Mouse (Mus musculus): Measurements from ENCODE around the gene Dapk2. TPM values are rescaled to one million over a fixed set of nuclear protein-coding genes. Genes with fewer than 3 reads are reported as not detected.

The Dapk2 gene
- polyA plus RNA-seq, 1 experiment: 32.8 TPM

- TF ChIP-seq POLR2A (IDR thresholded peaks at IDR 0.05; ENCODE audit: borderline replicate concordance, extremely low read depth, low read depth, low read length) (no peak), CTCF (IDR thresholded peaks at IDR 0.05; ENCODE audit: insufficient read depth, low read length) (no peak)
- peak overlapping the region; percentile 79 for H3K4me3 ChIP-seq (replicated peaks; ENCODE audit: extremely low read depth, low read depth, low read length)
- WGBS: 28% methylated on average over 25 of the region's 25 CpGs
- DNase-seq: peak; percentile 41
- H3K4me1 ChIP-seq (ENCODE audit: control insufficient read depth, insufficient read depth, low read length): no peaks in the 10 kb centered on the region; the same call in 1 of the 2 replicates
Observed at GRCm38 (mm10) chr9:66305121-66306112, 147.4 kb downstream of the Dapk2 start.

- no peak overlapping the region for H3K4me3 ChIP-seq (replicated peaks; ENCODE audit: extremely low read depth, low read depth, low read length)
- WGBS: 69% methylated on average over 3 of the region's 3 CpGs
- no peak for DNase-seq
- TF ChIP-seq CTCF (IDR thresholded peaks at IDR 0.05; ENCODE audit: insufficient read depth, low read length): no peak
- no peak for TF ChIP-seq POLR2A (IDR thresholded peaks at IDR 0.05; ENCODE audit: borderline replicate concordance, extremely low read depth, low read depth, low read length)
- H3K4me1 ChIP-seq (ENCODE audit: control insufficient read depth, insufficient read depth, low read length): no peaks in the 10 kb centered on the region; the same call in 1 of the 2 replicates
Observed at GRCm38 (mm10) chr9:66306414-66306813, 148.4 kb downstream of the Dapk2 start.

- Histone ChIP-seq H3K4me3 (replicated peaks; ENCODE audit: extremely low read depth, low read depth, low read length) (no peak overlapping the region), H3K4me1 (ENCODE audit: control insufficient read depth, insufficient read depth, low read length) (no peaks in the 10 kb centered on the region; the same call in 1 of the 2 replicates)
- DNase-seq: no peak
- WGBS: 29% methylated on average over 2 of the region's 2 CpGs
- no peak for TF ChIP-seq CTCF (IDR thresholded peaks at IDR 0.05; ENCODE audit: insufficient read depth, low read length)
- TF ChIP-seq POLR2A (IDR thresholded peaks at IDR 0.05; ENCODE audit: borderline replicate concordance, extremely low read depth, low read depth, low read length): no peak
Observed at GRCm38 (mm10) chr9:66307341-66307740, 149.3 kb downstream of the Dapk2 start.

- TF ChIP-seq POLR2A (IDR thresholded peaks at IDR 0.05; ENCODE audit: borderline replicate concordance, extremely low read depth, low read depth, low read length) (no peak), CTCF (IDR thresholded peaks at IDR 0.05; ENCODE audit: insufficient read depth, low read length) (no peak)
- DNase-seq: no peak
- WGBS: 63% methylated on average over 4 of the region's 4 CpGs
- Histone ChIP-seq H3K4me3 (replicated peaks; ENCODE audit: extremely low read depth, low read depth, low read length) (no peak overlapping the region), H3K4me1 (ENCODE audit: control insufficient read depth, insufficient read depth, low read length) (no peaks in the 10 kb centered on the region; the same call in 1 of the 2 replicates)
Observed at GRCm38 (mm10) chr9:66308741-66309140, 150.7 kb downstream of the Dapk2 start.

- Histone ChIP-seq H3K4me3 (replicated peaks; ENCODE audit: extremely low read depth, low read depth, low read length) (no peak overlapping the region), H3K4me1 (ENCODE audit: control insufficient read depth, insufficient read depth, low read length) (no peaks in the 10 kb centered on the region; the same call in 1 of the 2 replicates)
- no peak for TF ChIP-seq POLR2A (IDR thresholded peaks at IDR 0.05; ENCODE audit: borderline replicate concordance, extremely low read depth, low read depth, low read length)
- TF ChIP-seq CTCF (IDR thresholded peaks at IDR 0.05; ENCODE audit: insufficient read depth, low read length): no peak
- no peak for DNase-seq
- WGBS: 39% methylated on average over 3 of the region's 3 CpGs
Observed at GRCm38 (mm10) chr9:66311458-66311857, 153.4 kb downstream of the Dapk2 start.

- no peaks in the 10 kb centered on the region for H3K4me1 ChIP-seq (ENCODE audit: control insufficient read depth, insufficient read depth, low read length)
- TF ChIP-seq CTCF (IDR thresholded peaks at IDR 0.05; ENCODE audit: insufficient read depth, low read length) (no peak), POLR2A (IDR thresholded peaks at IDR 0.05; ENCODE audit: borderline replicate concordance, extremely low read depth, low read depth, low read length) (no peak)
- DNase-seq: no peak
- no peak overlapping the region for H3K4me3 ChIP-seq (replicated peaks; ENCODE audit: extremely low read depth, low read depth, low read length)
- 72% methylated on average over 2 of the region's 2 CpGs for WGBS
Observed at GRCm38 (mm10) chr9:66316603-66317002, 158.6 kb downstream of the Dapk2 start.

Other genes with a start within 250 kb of the Dapk2 start
- 6.7 and 8.4 TPM in 2 replicates for gene Trip4, start 249.4 kb upstream of the Dapk2 start, polyA plus RNA-seq (2012; rRNA removed)
- gene Csnk1g1, start 249.3 kb upstream of the Dapk2 start, polyA plus RNA-seq (2012; rRNA removed): 4.4 and 5.8 TPM in 2 replicates
- 162 and 176 TPM in 2 replicates for gene Ppib, start 98.0 kb upstream of the Dapk2 start, polyA plus RNA-seq (2012; rRNA removed)
- 14.5 and 18.0 TPM in 2 replicates for gene Snx22, start 88.5 kb upstream of the Dapk2 start, polyA plus RNA-seq (2012; rRNA removed)
- 50.7 and 57.3 TPM in 2 replicates for gene Snx1, start 31.6 kb upstream of the Dapk2 start, polyA plus RNA-seq (2012; rRNA removed)
- 7.3 and 13.0 TPM in 2 replicates for gene Ciao2a, start 31.6 kb upstream of the Dapk2 start, polyA plus RNA-seq (2012; rRNA removed)
- 11.4 and 15.7 TPM in 2 replicates for gene Herc1, start 192.2 kb downstream of the Dapk2 start, polyA plus RNA-seq (2012; rRNA removed)